Mouse (Mus musculus): Measurements from ENCODE around the gene Lrp8. TPM values are rescaled to one million over a fixed set of nuclear protein-coding genes. Genes with fewer than 3 reads are reported as not detected.
A peak's percentile ranks its signal among the peaks of the same experiment; 100 is the strongest.

Gene Lrp8
- polyA plus RNA-seq, 1 experiment, result 2.8 TPM

- Histone ChIP-seq H3K4me1 (ENCODE audit: control insufficient read depth, insufficient read depth, low read length) (no peaks in the 10 kb centered on the region), H3K4me3 (replicated peaks; ENCODE audit: extremely low read depth, low read depth, low read length) (no peak overlapping the region)
- WGBS, result 80% methylated on average over 5 of the region's 5 CpGs
- TF ChIP-seq CTCF (IDR thresholded peaks at IDR 0.05; ENCODE audit: insufficient read depth, low read length) (no peak), POLR2A (IDR thresholded peaks at IDR 0.05; ENCODE audit: borderline replicate concordance, extremely low read depth, low read depth, low read length) (no peak)
- no peak for DNase-seq
These were observed 31.5 kb downstream of the Lrp8 start for GRCm38 (mm10) chr4:107833525-107833924.

GRCm38 (mm10) chr4:107834643-107835314 is 32.7 kb downstream of the Lrp8 start:
- H3K4me3 ChIP-seq (replicated peaks; ENCODE audit: extremely low read depth, low read depth, low read length), result no peak overlapping the region
- WGBS, result 64% methylated on average over 22 of the region's 22 CpGs
- DNase-seq, result no peak
- H3K4me1 ChIP-seq (ENCODE audit: control insufficient read depth, insufficient read depth, low read length), result no peaks in the 10 kb centered on the region
- no peak for TF ChIP-seq POLR2A (IDR thresholded peaks at IDR 0.05; ENCODE audit: borderline replicate concordance, extremely low read depth, low read depth, low read length)
- no peak for TF ChIP-seq CTCF (IDR thresholded peaks at IDR 0.05; ENCODE audit: insufficient read depth, low read length)

GRCm38 (mm10) chr4:107835508-107835909 is 33.4 kb downstream of the Lrp8 start:
- TF ChIP-seq POLR2A (IDR thresholded peaks at IDR 0.05; ENCODE audit: borderline replicate concordance, extremely low read depth, low read depth, low read length) (no peak), CTCF (IDR thresholded peaks at IDR 0.05; ENCODE audit: insufficient read depth, low read length) (no peak)
- Histone ChIP-seq H3K4me1 (ENCODE audit: control insufficient read depth, insufficient read depth, low read length) (no peaks in the 10 kb centered on the region), H3K4me3 (replicated peaks; ENCODE audit: extremely low read depth, low read depth, low read length) (no peak overlapping the region)
- DNase-seq, result no peak
- 68% methylated on average over 5 of the region's 5 CpGs for WGBS

- Histone ChIP-seq H3K4me3 (replicated peaks; ENCODE audit: extremely low read depth, low read depth, low read length) (no peak overlapping the region), H3K4me1 (ENCODE audit: control insufficient read depth, insufficient read depth, low read length) (no peaks in the 10 kb centered on the region)
- DNase-seq, result no peak
- 79% methylated on average over 5 of the region's 5 CpGs for WGBS
- no peak for TF ChIP-seq CTCF (IDR thresholded peaks at IDR 0.05; ENCODE audit: insufficient read depth, low read length)
- no peak for TF ChIP-seq POLR2A (IDR thresholded peaks at IDR 0.05; ENCODE audit: borderline replicate concordance, extremely low read depth, low read depth, low read length)
These were observed 34.7 kb downstream of the Lrp8 start for GRCm38 (mm10) chr4:107836758-107837157.

- TF ChIP-seq POLR2A (IDR thresholded peaks at IDR 0.05; ENCODE audit: borderline replicate concordance, extremely low read depth, low read depth, low read length) (no peak), CTCF (IDR thresholded peaks at IDR 0.05; ENCODE audit: insufficient read depth, low read length) (no peak)
- WGBS, result 93% methylated on average over 3 of the region's 3 CpGs
- no peaks in the 10 kb centered on the region for H3K4me1 ChIP-seq (ENCODE audit: control insufficient read depth, insufficient read depth, low read length)
These were observed 35.8 kb downstream of the Lrp8 start for GRCm38 (mm10) chr4:107837910-107838309.

GRCm38 (mm10) chr4:107843687-107844086 is 41.6 kb downstream of the Lrp8 start:
- TF ChIP-seq CTCF (IDR thresholded peaks at IDR 0.05; ENCODE audit: insufficient read depth, low read length) (no peak), POLR2A (IDR thresholded peaks at IDR 0.05; ENCODE audit: borderline replicate concordance, extremely low read depth, low read depth, low read length) (no peak)
- no peak overlapping the region for H3K4me3 ChIP-seq (replicated peaks; ENCODE audit: extremely low read depth, low read depth, low read length)
- no peak for DNase-seq
- H3K4me1 ChIP-seq (ENCODE audit: control insufficient read depth, insufficient read depth, low read length), result no peaks in the 10 kb centered on the region
- WGBS, result 88% methylated on average over 8 of the region's 8 CpGs

More at GRCm38 (mm10) chr4:107837910-107838309, 35.8 kb downstream of the Lrp8 start:
- DNase-seq, result no peak
- no peak overlapping the region for H3K4me3 ChIP-seq (replicated peaks; ENCODE audit: extremely low read depth, low read depth, low read length)

- H3K4me1 ChIP-seq (ENCODE audit: control insufficient read depth, insufficient read depth, low read length), result no peaks in the 10 kb centered on the region
- peak; percentile 76 for DNase-seq
- no peak overlapping the region for H3K4me3 ChIP-seq (replicated peaks; ENCODE audit: extremely low read depth, low read depth, low read length)
- peak; percentile 68 for TF ChIP-seq CTCF (IDR thresholded peaks at IDR 0.05; ENCODE audit: insufficient read depth, low read length)
- no peak for TF ChIP-seq POLR2A (IDR thresholded peaks at IDR 0.05; ENCODE audit: borderline replicate concordance, extremely low read depth, low read depth, low read length)
- 3% methylated on average over 10 of the region's 10 CpGs for WGBS
These were observed 42.9 kb downstream of the Lrp8 start for GRCm38 (mm10) chr4:107844971-107845370.

- WGBS, result 62% methylated on average over 7 of the region's 7 CpGs
- DNase-seq, result no peak
- TF ChIP-seq CTCF (IDR thresholded peaks at IDR 0.05; ENCODE audit: insufficient read depth, low read length), result no peak
- no peak for TF ChIP-seq POLR2A (IDR thresholded peaks at IDR 0.05; ENCODE audit: borderline replicate concordance, extremely low read depth, low read depth, low read length)
- no peaks in the 10 kb centered on the region for H3K4me1 ChIP-seq (ENCODE audit: control insufficient read depth, insufficient read depth, low read length)
- H3K4me3 ChIP-seq (replicated peaks; ENCODE audit: extremely low read depth, low read depth, low read length), result no peak overlapping the region
These were observed 44.7 kb downstream of the Lrp8 start for GRCm38 (mm10) chr4:107846795-107847194.

- WGBS, result 74% methylated on average over 5 of the region's 5 CpGs
- DNase-seq, result no peak
- TF ChIP-seq POLR2A (IDR thresholded peaks at IDR 0.05; ENCODE audit: borderline replicate concordance, extremely low read depth, low read depth, low read length) (no peak), CTCF (IDR thresholded peaks at IDR 0.05; ENCODE audit: insufficient read depth, low read length) (no peak)
- no peak overlapping the region for H3K4me3 ChIP-seq (replicated peaks; ENCODE audit: extremely low read depth, low read depth, low read length)
- H3K4me1 ChIP-seq (ENCODE audit: control insufficient read depth, insufficient read depth, low read length), result no peaks in the 10 kb centered on the region
These were observed 46.5 kb downstream of the Lrp8 start for GRCm38 (mm10) chr4:107848546-107848945.

- Histone ChIP-seq H3K4me1 (ENCODE audit: control insufficient read depth, insufficient read depth, low read length) (no peaks in the 10 kb centered on the region), H3K4me3 (replicated peaks; ENCODE audit: extremely low read depth, low read depth, low read length) (no peak overlapping the region)
- 43% methylated on average over 9 of the region's 9 CpGs for WGBS
- DNase-seq, result no peak
- no peak for TF ChIP-seq POLR2A (IDR thresholded peaks at IDR 0.05; ENCODE audit: borderline replicate concordance, extremely low read depth, low read depth, low read length)
- no peak for TF ChIP-seq CTCF (IDR thresholded peaks at IDR 0.05; ENCODE audit: insufficient read depth, low read length)
These were observed 47.6 kb downstream of the Lrp8 start for GRCm38 (mm10) chr4:107849621-107850020.
